Mouse (Mus musculus) gastrocnemius, adult 18-20 months (tissue): ENCODE results near the gene Syt6. TPM values are rescaled to one million over a fixed set of nuclear protein-coding genes. Genes with fewer than 3 reads are reported as not detected.
"Not testable (repeated sequence)": the region's sequence is repeated elsewhere in the genome, so short reads cannot be mapped to it uniquely, and the experiment has no call there.

Experiments used
- DNase-seq: peaks from one replicate; pipeline ENCODE4 v3.0.0; 2021; ENCODE audit warnings: low spot score
- microRNA-seq: library from miRNA; unstranded; fragments of <30 nt; microRNA quantifications from one replicate; pipeline ENCODE4 v1.2.0, GENCODE M21; 2021
- total RNA-seq, 2 experiments: library from RNA; stranded (reverse); gene quantifications; 2 replicates each; pipeline ENCODE4 v1.2.3; 2021

Gene Syt6
- total RNA-seq, 2 experiments from 2014 or later: not detected

- not testable (repeated sequence) for DNase-seq
Observed at GRCm38 (mm10) chr3:103645968-103646367, 70.9 kb downstream of the Syt6 start, which contains the start of gene Atg4a-ps. Atg4a-ps (minus strand) TSS chr3:103646068.

GRCm38 (mm10) chr3:103647164-103647867 lies 72.3 kb downstream of the Syt6 start:
- DNase-seq: no peak

- peak; percentile 15 for DNase-seq
Observed at GRCm38 (mm10) chr3:103648486-103648885, 73.5 kb downstream of the Syt6 start.

- no peak for DNase-seq
Observed at GRCm38 (mm10) chr3:103649716-103650115, 74.7 kb downstream of the Syt6 start.

GRCm38 (mm10) chr3:103650406-103650805 lies 75.4 kb downstream of the Syt6 start:
- DNase-seq: no peak

- no peak for DNase-seq
Observed at GRCm38 (mm10) chr3:103660012-103660411, 85.0 kb downstream of the Syt6 start.

GRCm38 (mm10) chr3:103661714-103662113 lies 86.7 kb downstream of the Syt6 start:
- DNase-seq: no peak

GRCm38 (mm10) chr3:103663385-103663784 lies 88.4 kb downstream of the Syt6 start:
- DNase-seq: no peak

GRCm38 (mm10) chr3:103672113-103672512 lies 97.1 kb downstream of the Syt6 start:
- no peak for DNase-seq

- DNase-seq: no peak
Observed at GRCm38 (mm10) chr3:103672716-103673115, 97.7 kb downstream of the Syt6 start.

- no peak for DNase-seq
Observed at GRCm38 (mm10) chr3:103678811-103679210, 103.8 kb downstream of the Syt6 start.

- DNase-seq: no peak
Observed at GRCm38 (mm10) chr3:103682473-103682872, 107.4 kb downstream of the Syt6 start.

GRCm38 (mm10) chr3:103683234-103683965 lies 108.4 kb downstream of the Syt6 start:
- DNase-seq: no peak

GRCm38 (mm10) chr3:103683966-103684319 lies 108.9 kb downstream of the Syt6 start:
- DNase-seq: no peak

GRCm38 (mm10) chr3:103689043-103689442 lies 114.0 kb downstream of the Syt6 start:
- DNase-seq: no peak

- DNase-seq: peak; percentile 45
Observed at GRCm38 (mm10) chr3:103690506-103690905, 115.5 kb downstream of the Syt6 start.

Small RNAs within 50 kb of the gene (microRNA-seq; reads per million reads assigned to microRNA genes)
- gene Gm25325: not detected

Other genes starting within 250 kb of the Syt6 start
- 1 to 10 TPM in 1 of 2 experiments, under 1 TPM in 1; 0.26 to 4.5 TPM for gene Atg4a-ps, start 70.8 kb downstream of the Syt6 start, total RNA-seq
- gene Olfml3, start 162.8 kb downstream of the Syt6 start, total RNA-seq: 1 to 10 TPM; 3.2 to 3.7 TPM
- gene Gm10964, start 164.1 kb downstream of the Syt6 start, total RNA-seq: not detected
- gene Hipk1, start 216.3 kb downstream of the Syt6 start, total RNA-seq: 10 to 100 TPM; 63.0 to 64.5 TPM
- 1 to 10 TPM; 4.3 to 5.5 TPM for gene Dclre1b, start 234.2 kb downstream of the Syt6 start, total RNA-seq
- gene Ap4b1, start 234.3 kb downstream of the Syt6 start, total RNA-seq: 1 to 10 TPM; 9.1 to 9.7 TPM
- under 1 TPM in 1 of 2 experiments, not detected in 1; 0.14 TPM for gene Gm43064, start 234.3 kb downstream of the Syt6 start, total RNA-seq